Mouse (Mus musculus) CH12.LX (cell line): ENCODE results near the gene Celsr3. TPM values are rescaled to one million over a fixed set of nuclear protein-coding genes. Genes with fewer than 3 reads are reported as not detected.

Experiments
- DNase-seq: peaks from one replicate; pipeline ENCODE4 v3.0.0-alpha.2; 2013; ENCODE audit errors: extremely low read depth
- H3K27ac ChIP-seq: 2 replicates; pipeline ENCODE4 v1.5.1; 2012; ENCODE audit warnings: low read depth, mild to moderate bottlenecking, control low read depth, moderate library complexity; ENCODE audit not compliant: insufficient read depth
- H3K27me3 ChIP-seq: replicated peaks from 2 replicates; pipeline ENCODE3; 2012; ENCODE audit warnings: inconsistent platforms
- H3K36me3 ChIP-seq, 2 experiments: replicated peaks in 1 of 2; 2 replicates each; pipeline versions ENCODE3 to v1.6.1; 2012; ENCODE audit warnings: inconsistent platforms in 1 of 2, low read length in 1 of 2, mild to moderate bottlenecking in 1 of 2, mixed read lengths in 1 of 2, moderate library complexity in 1 of 2; ENCODE audit not compliant: control insufficient read depth in 1 of 2, insufficient read depth in 1 of 2
- H3K4me1 ChIP-seq, 2 experiments: 2 replicates each; pipeline ENCODE4 v1.6.1; 2012; ENCODE audit warnings: inconsistent platforms in 1 of 2, moderate library complexity in 1 of 2; ENCODE audit not compliant: insufficient read depth in 2 of 2, control insufficient read depth in 1 of 2
- H3K4me2 ChIP-seq: 2 replicates; pipeline ENCODE4 v1.6.1; 2012; ENCODE audit warnings: low read depth, mild to moderate bottlenecking, control low read depth; ENCODE audit not compliant: poor library complexity, insufficient read depth, severe bottlenecking
- H3K4me3 ChIP-seq, 3 experiments: fragments of 150-350 bp in 1 of 3; sonication (generic) in 1 of 3; replicated peaks in 1 of 3; 2 replicates each; pipeline versions ENCODE3 to v1.5.1; 2011 to 2012; ENCODE audit warnings: low read depth in 2 of 3, low read length in 2 of 3, mild to moderate bottlenecking in 2 of 3, moderate library complexity in 2 of 3, control low read depth in 1 of 3, improper control_type of control experiment in 1 of 3, inconsistent platforms in 1 of 3, mixed read lengths in 1 of 3; ENCODE audit not compliant: poor library complexity in 1 of 3
- H3K79me2 ChIP-seq: replicated peaks from 2 replicates; pipeline ENCODE4 v1.6.1; 2012; ENCODE audit warnings: mild to moderate bottlenecking, moderate library complexity; ENCODE audit not compliant: control insufficient read depth, poor library complexity, insufficient read depth, severe bottlenecking; ENCODE audit errors: extremely low read depth
- H3K9ac ChIP-seq: 2 replicates; pipeline ENCODE4 v1.6.1; 2012; ENCODE audit warnings: low read depth, mild to moderate bottlenecking, control low read depth, moderate library complexity; ENCODE audit not compliant: insufficient read depth
- H3K9me3 ChIP-seq: replicated peaks from 2 replicates; pipeline ENCODE3; 2012; ENCODE audit warnings: low read length, inconsistent platforms, mixed read lengths
- BHLHE40 ChIP-seq: IDR thresholded peaks from 2 replicates; pipeline ENCODE4 v1.6.1; 2011; ENCODE audit warnings: mild to moderate bottlenecking, low read depth, low read length, improper control_type of control experiment
- CHD1 ChIP-seq: IDR thresholded peaks from 2 replicates; pipeline ENCODE4 v1.6.1; 2012; ENCODE audit warnings: low read depth, low read length, improper control_type of control experiment, inconsistent platforms
- CTCF ChIP-seq, 2 experiments: IDR thresholded peaks in 1 of 2; conservative IDR thresholded peaks in 1 of 2; 2 replicates each; pipeline ENCODE4 v1.5.1; 2011 to 2012; ENCODE audit warnings: low read depth in 2 of 2, low read length in 2 of 2, improper control_type of control experiment in 1 of 2, inconsistent platforms in 1 of 2, mild to moderate bottlenecking in 1 of 2, moderate library complexity in 1 of 2
- E2F4 ChIP-seq: IDR thresholded peaks from 2 replicates; pipeline ENCODE4 v1.6.1; 2011; ENCODE audit warnings: low read depth, low read length, improper control_type of control experiment; ENCODE audit not compliant: insufficient replicate concordance
- ELF1 ChIP-seq: IDR thresholded peaks from 2 replicates; pipeline ENCODE4 v1.6.1; 2014; ENCODE audit warnings: low read depth, mild to moderate bottlenecking, inconsistent platforms, low read length, improper control_type of control experiment
- ETS1 ChIP-seq: conservative IDR thresholded peaks from 2 replicates; pipeline ENCODE4 v1.6.1; 2012; ENCODE audit warnings: low read depth, mild to moderate bottlenecking, inconsistent platforms, low read length, improper control_type of control experiment, moderate library complexity
- GABPA ChIP-seq: IDR thresholded peaks from 2 replicates; pipeline ENCODE4 v1.6.1; 2012; ENCODE audit warnings: low read depth, low read length, improper control_type of control experiment, inconsistent platforms; ENCODE audit not compliant: insufficient replicate concordance
- IRF4 ChIP-seq: IDR thresholded peaks from 2 replicates; pipeline ENCODE4 v1.6.1; 2014; ENCODE audit warnings: low read depth, mild to moderate bottlenecking, inconsistent platforms, low read length, improper control_type of control experiment
- JUN ChIP-seq: IDR thresholded peaks from 2 replicates; pipeline ENCODE4 v1.6.1; 2011; ENCODE audit warnings: low read depth, mild to moderate bottlenecking, low read length, improper control_type of control experiment, moderate library complexity; ENCODE audit not compliant: insufficient read depth
- JUND ChIP-seq: conservative IDR thresholded peaks from 2 replicates; pipeline ENCODE4 v1.6.1; 2011; ENCODE audit warnings: low read depth, low read length, improper control_type of control experiment
- KAT2A ChIP-seq: IDR thresholded peaks from 2 replicates; pipeline ENCODE4 v1.6.1; 2012; ENCODE audit warnings: low read length, improper control_type of control experiment, inconsistent platforms; ENCODE audit not compliant: insufficient replicate concordance
- MAX ChIP-seq: IDR thresholded peaks from 2 replicates; pipeline ENCODE4 v1.6.1; 2011; ENCODE audit warnings: low read length, improper control_type of control experiment
- MAZ ChIP-seq: IDR thresholded peaks from 2 replicates; pipeline ENCODE4 v1.6.1; 2012; ENCODE audit warnings: low read depth, mild to moderate bottlenecking, inconsistent platforms, low read length, improper control_type of control experiment, moderate library complexity
- MEF2A ChIP-seq: IDR thresholded peaks from 2 replicates; pipeline ENCODE4 v1.6.1; 2014; ENCODE audit warnings: low read depth, mild to moderate bottlenecking, inconsistent platforms, low read length, improper control_type of control experiment, borderline replicate concordance
- MXI1 ChIP-seq: IDR thresholded peaks from 2 replicates; pipeline ENCODE4 v1.6.1; 2011; ENCODE audit warnings: mild to moderate bottlenecking, low read depth, low read length, improper control_type of control experiment
- MYC ChIP-seq: IDR thresholded peaks from 2 replicates; pipeline ENCODE4 v1.6.1; 2011; ENCODE audit warnings: low read depth, mild to moderate bottlenecking, improper control_type of control experiment, low read length
- NELFE ChIP-seq: IDR thresholded peaks from 2 replicates; pipeline ENCODE4 v1.6.1; 2011; ENCODE audit warnings: low read depth, low read length, improper control_type of control experiment
- NRF1 ChIP-seq: IDR thresholded peaks from 2 replicates; pipeline ENCODE4 v1.6.1; 2014; ENCODE audit warnings: low read depth, mild to moderate bottlenecking, inconsistent platforms, low read length, improper control_type of control experiment, moderate library complexity
- PAX5 ChIP-seq: IDR thresholded peaks from 2 replicates; pipeline ENCODE4 v1.6.1; 2012; ENCODE audit warnings: low read length, inconsistent platforms, mixed read lengths
- POLR2A ChIP-seq: IDR thresholded peaks from 2 replicates; pipeline ENCODE4 v1.6.1; 2011; ENCODE audit warnings: low read depth, mild to moderate bottlenecking, improper control_type of control experiment, low read length
- POLR2AphosphoS2 ChIP-seq: IDR thresholded peaks from 2 replicates; pipeline ENCODE4 v1.6.1; 2011; ENCODE audit warnings: low read depth, low read length, improper control_type of control experiment
- RAD21 ChIP-seq: IDR thresholded peaks from 2 replicates; pipeline ENCODE4 v1.6.1; 2011; ENCODE audit warnings: low read depth, mild to moderate bottlenecking, low read length, improper control_type of control experiment, moderate library complexity
- RCOR1 ChIP-seq: conservative IDR thresholded peaks from 2 replicates; pipeline ENCODE4 v1.6.1; 2012; ENCODE audit warnings: low read depth, mild to moderate bottlenecking, inconsistent platforms, low read length, improper control_type of control experiment
- SIN3A ChIP-seq: IDR thresholded peaks from 2 replicates; pipeline ENCODE4 v1.6.1; 2012; ENCODE audit warnings: low read length, improper control_type of control experiment, inconsistent platforms
- SMC3 ChIP-seq: IDR thresholded peaks from 2 replicates; pipeline ENCODE4 v1.6.1; 2011; ENCODE audit warnings: low read depth, low read length, improper control_type of control experiment
- TCF12 ChIP-seq: IDR thresholded peaks from 2 replicates; pipeline ENCODE4 v1.6.1; 2014; ENCODE audit warnings: low read depth, mild to moderate bottlenecking, inconsistent platforms, low read length, improper control_type of control experiment
- UBTF ChIP-seq: IDR thresholded peaks from 2 replicates; pipeline ENCODE4 v1.6.1; 2012; ENCODE audit warnings: low read depth, mild to moderate bottlenecking, inconsistent platforms, low read length, improper control_type of control experiment, moderate library complexity
- USF1 ChIP-seq: IDR thresholded peaks from 2 replicates; pipeline ENCODE4 v1.6.1; 2014; ENCODE audit warnings: low read depth, mild to moderate bottlenecking, inconsistent platforms, low read length, improper control_type of control experiment
- USF2 ChIP-seq: conservative IDR thresholded peaks from 2 replicates; pipeline ENCODE4 v1.6.1; 2011; ENCODE audit warnings: low read depth, low read length, improper control_type of control experiment
- ZMIZ1 ChIP-seq: IDR thresholded peaks from 2 replicates; pipeline ENCODE4 v1.6.1; 2012; ENCODE audit warnings: low read depth, mild to moderate bottlenecking, inconsistent platforms, low read length, improper control_type of control experiment
- ZNF384 ChIP-seq: IDR thresholded peaks from 2 replicates; pipeline ENCODE4 v1.6.1; 2012; ENCODE audit warnings: low read depth, low read length, improper control_type of control experiment, inconsistent platforms
- dilution Hi-C: fragments of 300-500 bp; cut with MboI; formaldehyde crosslinking; loops from 2 replicates; pipeline ENCODE4 v1.14.3; 2020; ENCODE audit warnings: low sequenced_read_pairs; ENCODE audit not compliant: extremely low pct_unique_long_range_greater_than_20kb, extremely low pct_ligation_motif_present
- in situ Hi-C: fragments of 300-500 bp; cut with MboI; formaldehyde crosslinking; loops from 3 replicates; pipeline ENCODE4 v1.14.3; 2019; ENCODE audit warnings: low sequenced_read_pairs, low pct_ligation_motif_present, low pct_unique_long_range_greater_than_20kb, mixed read lengths
- polyA plus RNA-seq: library from polyadenylated mRNA; unstranded; fragments of >175 nt; gene quantifications from 2 replicates; pipeline ENCODE4 v1.2.1, GENCODE M21; 2012; ENCODE audit warnings: low read depth; ENCODE audit not compliant: insufficient read length
- total RNA-seq, 2 experiments: library from RNA; depleted of rRNA; stranded (reverse); fragments of 300-350 nt in 1 of 2; fragments of >200 nt in 1 of 2; gene quantifications; 2 replicates each; pipeline ENCODE4 v1.2.3; 2012 to 2014

The Celsr3 gene
- total and polyA plus RNA-seq, 3 experiments, result 0.04 TPM; not detected in 2

- H3K4me1 ChIP-seq, result peaks cover 13 to 39% of the 10 kb centered on the region in 2 experiments
- H3K4me3 ChIP-seq, result peak overlapping the region; percentile 77 to 96 (median 77)
- H3K36me3 ChIP-seq, result peaks cover 46 to 73% of the 10 kb centered on the region in 2 experiments
- DNase-seq, result no peak
- dilution Hi-C loops, result no loop called here
- in situ Hi-C loops, result loop anchor here (10.0 kb wide), 1 partner anchor 54 kb away; no protein-coding TSS in a partner anchor
- H3K9me3 ChIP-seq, result no peaks in the 10 kb centered on the region
- peak overlapping the region; percentile 74 for H3K4me2 ChIP-seq
- H3K79me2 ChIP-seq, result no peaks in the 10 kb centered on the region
- no peaks in the 10 kb centered on the region for H3K27me3 ChIP-seq
- TF ChIP-seq NRF1 (0 out of 2 replicates have a peak, but pooled peaks have one; percentile 2), UBTF (peak; percentile 9; the same call in 1 of the 2 replicates), POLR2A (no peak), JUN (no peak), ELF1 (no peak)
- H3K9ac ChIP-seq, result no peak overlapping the region
- H3K27ac ChIP-seq, result peak overlapping the region; percentile 4; the same call in 1 of the 2 replicates
Observed at GRCm38 (mm10) chr9:108809188-108809587, 16.9 kb upstream of the Celsr3 start.

DNA sequence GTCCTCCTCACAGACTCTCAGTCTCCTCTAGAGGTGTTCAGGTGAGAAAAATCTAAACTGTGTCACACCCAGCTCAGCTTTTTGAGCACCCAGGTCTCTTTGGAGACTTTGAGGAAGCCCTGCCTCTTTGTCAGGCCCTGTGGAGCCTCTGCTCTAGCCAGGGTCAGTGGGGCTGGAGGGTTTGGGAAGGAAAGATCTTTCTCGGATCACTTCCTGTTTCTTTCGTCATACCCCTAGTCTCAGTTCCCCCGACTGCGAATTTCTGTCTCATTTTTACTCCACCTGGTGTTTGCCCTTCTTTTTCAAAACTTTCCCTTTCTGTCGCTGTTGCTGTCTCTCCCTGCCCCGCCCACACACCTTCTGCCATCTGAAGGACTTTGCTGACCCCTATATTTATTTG is 16.4 kb upstream of the Celsr3 start:
- Histone ChIP-seq H3K36me3 (peaks cover 45 to 73% of the 10 kb centered on the region in 2 experiments), H3K27ac (no peak overlapping the region)
- DNase-seq, result peak; percentile 79
- peak; percentile 81 for TF ChIP-seq RCOR1
- no peak for TF ChIP-seq MAX
- TF ChIP-seq UBTF, result no peak
- no peak for TF ChIP-seq E2F4
- TF ChIP-seq SIN3A, result no peak
- no peak for TF ChIP-seq PAX5
- TF ChIP-seq TCF12, result peak; percentile 79; the same call in 1 of the 2 replicates
- TF ChIP-seq MYC, result no peak
- TF ChIP-seq POLR2AphosphoS2, result no peak
- no peak for TF ChIP-seq CHD1
- TF ChIP-seq MAZ, result peak; percentile 81; the same call in 1 of the 2 replicates
- TF ChIP-seq IRF4, result peak; percentile 99
- TF ChIP-seq ETS1, result peak; percentile 89
- peak; percentile 72; the same call in 1 of the 2 replicates for TF ChIP-seq JUN
- 0 out of 2 replicates have a peak, but pooled peaks have one; percentile 30 for TF ChIP-seq MXI1
- TF ChIP-seq JUND, result peak; percentile 61
- TF ChIP-seq ZMIZ1, result no peak
- no peak for TF ChIP-seq GABPA
- no peak for TF ChIP-seq NRF1
- peak; percentile 71 for TF ChIP-seq ELF1
- no peak for TF ChIP-seq ZNF384
- peak; percentile 78 for TF ChIP-seq BHLHE40
- no peak for TF ChIP-seq USF1
- no peak for TF ChIP-seq KAT2A
- TF ChIP-seq RAD21, result peak; percentile 15
- peak in 1 of 2 experiments; percentile 35; a peak in 1 of 4 replicates for TF ChIP-seq CTCF (conservative IDR thresholded peaks at IDR 0.05 in 1 of 2, IDR thresholded peaks at IDR 0.05 in 1 of 2; ENCODE audit: low read depth in 2 of 2, low read length in 2 of 2)
- TF ChIP-seq USF2, result no peak
- 0 out of 2 replicates have a peak, but pooled peaks have one; percentile 20 for TF ChIP-seq SMC3
- peak; percentile 66; the same call in 1 of the 2 replicates for TF ChIP-seq MEF2A
- TF ChIP-seq NELFE, result no peak

More for the DNA sequence above, 16.4 kb upstream of the Celsr3 start:
- Histone ChIP-seq H3K4me2 (peak overlapping the region; percentile 74), H3K27me3 (no peaks in the 10 kb centered on the region), H3K4me3 (peak overlapping the region in 2 of 3 experiments; percentile 21 to 77), H3K4me1 (peaks cover 13 to 39% of the 10 kb centered on the region in 2 experiments), H3K9me3 (no peaks in the 10 kb centered on the region), H3K9ac (no peak overlapping the region), H3K79me2 (no peaks in the 10 kb centered on the region)
- dilution Hi-C loops (no loop called here), in situ Hi-C loops (loop anchor here (10.0 kb wide), 1 partner anchor 55 kb away; no protein-coding TSS in a partner anchor)
